Mouse (Mus musculus) kidney, postnatal 25 days (tissue): ENCODE results near the gene Gpx2.

Source experiments
- DNase-seq, 2 experiments: peaks; one replicate each; pipeline ENCODE4 v3.0.0; 2021; ENCODE audit warnings: mixed read lengths in 2 of 2

Gene Gpx2

GRCm38 (mm10) chr12:76750866-76751459, 44.4 kb downstream of the Gpx2 start:
- DNase-seq = no peak
